Mouse (Mus musculus) hindbrain, postnatal 0 days (tissue): Measurements from ENCODE around the gene Ckap2. TPM values are rescaled to one million over a fixed set of nuclear protein-coding genes. Genes with fewer than 3 reads are reported as not detected.

Source experiments
- ATAC-seq: fragments of 200-750 bp; cut with Nextera tagmentation; 2 replicates; pipeline ENCODE4 v1.8.0; 2017; ENCODE audit warnings: mild to moderate bottlenecking, moderate TSS enrichment, moderate library complexity
- DNase-seq: peaks from one replicate; pipeline ENCODE4 v3.0.0-alpha.2; 2015; ENCODE audit warnings: low spot score
- H3K27ac ChIP-seq: fragments of 300-500 bp; sonication (generic); 2 replicates; pipeline ENCODE4 v1.5.1; 2014; ENCODE audit warnings: mild to moderate bottlenecking
- H3K27me3 ChIP-seq: fragments of 300-500 bp; sonication (generic); 2 replicates; pipeline ENCODE4 v1.6.1; 2014; ENCODE audit warnings: low read length, mixed read lengths; ENCODE audit not compliant: insufficient read depth
- H3K36me3 ChIP-seq: fragments of 300-500 bp; sonication (generic); 2 replicates; pipeline ENCODE4 v1.6.1; 2014; ENCODE audit warnings: low read length, mixed read lengths; ENCODE audit not compliant: insufficient read depth
- H3K4me1 ChIP-seq: fragments of 300-500 bp; sonication (generic); 2 replicates; pipeline ENCODE4 v1.6.1; 2014; ENCODE audit warnings: antibody characterized with exemption, low read length, mixed read lengths; ENCODE audit not compliant: insufficient read depth
- H3K4me2 ChIP-seq: fragments of 300-500 bp; sonication (generic); 2 replicates; pipeline ENCODE4 v1.6.1; 2014; ENCODE audit warnings: low read depth, mild to moderate bottlenecking, low read length, moderate library complexity, mixed read lengths
- H3K4me3 ChIP-seq: fragments of 300-500 bp; sonication (generic); 2 replicates; pipeline ENCODE4 v1.5.1; 2014; ENCODE audit warnings: low read length
- H3K9ac ChIP-seq: fragments of 300-500 bp; sonication (generic); replicated peaks from 2 replicates; pipeline ENCODE4 v1.6.1; 2014; ENCODE audit warnings: mild to moderate bottlenecking, low read length, moderate library complexity, mixed read lengths
- H3K9me3 ChIP-seq: fragments of 300-500 bp; sonication (generic); 2 replicates; pipeline ENCODE4 v1.6.1; 2016; ENCODE audit warnings: low read length, mixed read lengths
- CTCF ChIP-seq: IDR thresholded peaks from 2 replicates; pipeline ENCODE4 v1.5.1; 2016; ENCODE audit warnings: antibody characterized with exemption, control low read depth, low read depth
- WGBS: fragments of 180-500 bp; shearing (Covaris S2); extraction: QIAGEN DNeasy Blood & Tissue Kit; methylation state at CpG from one replicate; pipeline ENCODE4 v1.1.7; 2014; 5-methylcytosine and 5-hydroxymethylcytosine counted together
- polyA plus RNA-seq: library from polyadenylated mRNA; unstranded; fragments of >200 nt; fragmentation: Nextera tagmentation; extraction: Ambion mirVana; gene quantifications from 2 replicates; pipeline ENCODE4 v1.2.1, GENCODE M21; 2015
- total RNA-seq: library from RNA; depleted of rRNA; stranded (reverse); fragments of >200 nt; gene quantifications from 2 replicates; pipeline ENCODE4 v1.2.3, GENCODE M21; 2014

Gene Ckap2
- total and polyA plus RNA-seq, 2 experiments from 2014 or later: 11.4 to 12.5 TPM

DNA sequence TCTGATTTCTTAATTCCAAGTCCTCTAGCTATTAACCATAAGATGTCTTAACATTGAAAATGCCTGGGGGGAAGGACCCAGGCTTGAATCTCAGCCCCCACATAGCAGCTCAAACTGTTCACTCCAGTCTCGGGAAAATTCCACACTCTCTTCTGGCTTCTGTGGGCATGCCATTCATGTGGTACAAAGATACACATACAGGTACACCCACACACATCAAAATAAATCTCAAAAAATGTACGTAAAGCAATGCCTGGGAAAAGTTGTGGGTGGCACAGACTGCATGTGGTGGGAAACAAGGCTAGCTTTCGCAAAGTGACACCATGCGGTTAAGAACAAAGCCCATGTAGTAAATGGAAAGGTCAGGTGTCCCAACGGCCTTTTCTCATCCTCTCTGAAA, 16.5 kb downstream of the Ckap2 start:
- Histone ChIP-seq H3K9me3 (no peaks in the 10 kb centered on the region), H3K4me2 (no peak overlapping the region), H3K27ac (no peak overlapping the region), H3K4me3 (no peak overlapping the region), H3K4me1 (no peaks in the 10 kb centered on the region), H3K9ac (no peak overlapping the region), H3K36me3 (no peaks in the 10 kb centered on the region), H3K27me3 (no peaks in the 10 kb centered on the region)
- no peak for ATAC-seq
- 84% methylated on average over 5 of the region's 5 CpGs for WGBS
- no peak for DNase-seq
- no peak for TF ChIP-seq CTCF

DNA sequence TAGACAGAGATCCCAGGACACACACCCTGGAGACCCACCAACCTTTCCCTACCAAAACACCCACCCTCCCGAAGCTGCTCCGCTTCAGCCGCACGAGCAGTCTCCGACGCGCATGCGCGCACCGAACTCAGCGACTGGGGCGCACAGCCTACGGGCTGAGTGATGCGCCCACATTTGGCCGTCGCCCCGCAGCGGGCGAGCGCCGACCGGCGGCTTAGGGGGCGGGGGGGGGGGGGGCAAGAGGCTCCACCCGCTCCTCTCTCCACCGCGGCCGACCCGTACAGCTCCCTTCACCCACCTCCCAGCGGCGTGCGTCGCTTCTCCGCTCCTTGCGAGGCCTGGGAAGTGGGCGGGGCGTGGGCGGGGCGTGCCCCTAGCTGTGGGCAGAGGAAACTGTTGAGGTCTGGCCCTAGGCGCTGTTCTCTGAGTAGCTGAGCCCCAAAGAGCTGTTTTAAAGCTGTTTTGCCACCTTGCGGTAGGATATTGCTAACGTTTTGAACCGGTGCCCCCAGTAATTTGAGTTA, 19.5 kb downstream of the Ckap2 start, which contains the start of gene Nek3:
TSS of gene Nek3 (minus strand) at position 356 of the 524 bp plus-strand sequence.
- Histone ChIP-seq H3K9me3 (no peaks in the 10 kb centered on the region), H3K4me2 (peak within 1 kb of the TSS; percentile 65), H3K27ac (peak within 1 kb of the TSS; percentile 83), H3K4me3 (peak within 1 kb of the TSS; percentile 63), H3K27me3 (no peaks in the 10 kb centered on the region), H3K36me3 (no peaks in the 10 kb centered on the region), H3K9ac (peak within 1 kb of the TSS; percentile 68), H3K4me1 (no peaks in the 10 kb centered on the region)
- DNase-seq (peak; percentile 96), ATAC-seq (peak; percentile 99)
- peak; percentile 74 for TF ChIP-seq CTCF
- under 1% methylated on average over 41 of the region's 43 CpGs for WGBS

GRCm38 (mm10) chr8:22165251-22166079, 20.2 kb downstream of the Ckap2 start:
- TF ChIP-seq CTCF: no peak
- peak overlapping the region; percentile 83 for H3K27ac ChIP-seq
- ATAC-seq: peak; percentile 41
- no peaks in the 10 kb centered on the region for H3K36me3 ChIP-seq
- H3K4me3 ChIP-seq: peak overlapping the region; percentile 63
- no peaks in the 10 kb centered on the region for H3K9me3 ChIP-seq
- H3K4me1 ChIP-seq: no peaks in the 10 kb centered on the region
- no peak for DNase-seq
- peak overlapping the region; percentile 65 for H3K4me2 ChIP-seq
- 50% methylated on average over 10 of the region's 10 CpGs for WGBS
- H3K9ac ChIP-seq: peak overlapping the region; percentile 68
- no peaks in the 10 kb centered on the region for H3K27me3 ChIP-seq

DNA sequence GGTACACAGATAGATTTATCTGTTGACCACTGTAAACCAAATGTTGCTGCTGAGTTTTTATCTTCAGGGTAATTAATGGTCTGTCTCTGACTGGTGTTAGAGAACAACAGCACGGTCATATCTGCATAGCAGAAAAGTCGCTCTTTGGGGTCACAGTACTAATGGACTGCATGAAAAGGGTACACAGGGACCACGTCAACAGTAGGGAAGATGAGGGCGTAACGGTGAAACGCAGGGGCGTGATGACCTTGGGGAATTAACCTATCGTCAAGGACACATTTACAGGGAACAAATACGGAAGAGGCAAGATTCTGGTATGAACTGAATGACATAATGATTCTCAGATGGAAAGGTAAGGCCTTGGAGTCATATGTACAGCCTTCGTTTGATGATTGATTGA, 21.2 kb downstream of the Ckap2 start:
- no peak for DNase-seq
- TF ChIP-seq CTCF: no peak
- WGBS: 92% methylated on average over 10 of the region's 10 CpGs
- Histone ChIP-seq H3K9ac (no peak overlapping the region), H3K27ac (no peak overlapping the region), H3K4me2 (no peak overlapping the region), H3K9me3 (no peaks in the 10 kb centered on the region), H3K27me3 (no peaks in the 10 kb centered on the region), H3K4me1 (no peaks in the 10 kb centered on the region), H3K4me3 (no peak overlapping the region), H3K36me3 (0 out of 2 replicates have a peak, but pooled peaks cover 3% of the 10 kb centered on the region)
- ATAC-seq: no peak

DNA sequence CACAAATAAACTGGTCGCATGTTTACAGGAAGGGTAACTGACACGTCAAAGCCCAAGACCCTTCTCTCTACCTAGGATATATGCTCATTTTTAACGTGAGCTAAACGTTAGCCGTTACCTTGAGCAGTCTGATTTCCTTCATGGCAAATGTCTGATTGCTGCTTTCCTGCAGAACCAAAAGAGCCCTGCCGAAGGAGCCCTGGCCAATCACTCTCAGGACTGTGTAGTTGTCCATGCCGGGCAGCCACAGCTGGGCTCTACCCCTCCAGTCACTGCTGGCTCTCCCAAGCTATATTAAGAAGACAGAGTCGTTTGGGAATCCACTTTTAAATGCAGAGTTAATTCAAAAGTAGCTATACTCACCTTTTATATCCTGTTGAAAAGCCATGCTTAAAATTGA, 23.4 kb downstream of the Ckap2 start:
- TF ChIP-seq CTCF: no peak
- Histone ChIP-seq H3K4me3 (no peak overlapping the region), H3K36me3 (0 out of 2 replicates have a peak, but pooled peaks cover 3% of the 10 kb centered on the region), H3K4me2 (no peak overlapping the region), H3K9me3 (no peaks in the 10 kb centered on the region), H3K27me3 (no peaks in the 10 kb centered on the region), H3K27ac (no peak overlapping the region), H3K9ac (no peak overlapping the region), H3K4me1 (no peaks in the 10 kb centered on the region)
- no peak for DNase-seq
- WGBS: 92% methylated on average over 8 of the region's 8 CpGs
- ATAC-seq: no peak

GRCm38 (mm10) chr8:22150345-22150663, 35.3 kb downstream of the Ckap2 start:
- ATAC-seq (no peak), DNase-seq (no peak)
- H3K4me2 ChIP-seq: no peak overlapping the region
- WGBS: 55% methylated on average over 3 of the region's 3 CpGs
- H3K4me1 ChIP-seq: no peaks in the 10 kb centered on the region
- no peaks in the 10 kb centered on the region; the same call in 1 of the 2 replicates for H3K36me3 ChIP-seq
- no peak for TF ChIP-seq CTCF
- H3K9ac ChIP-seq: no peak overlapping the region
- no peak overlapping the region for H3K27ac ChIP-seq
- no peak overlapping the region for H3K4me3 ChIP-seq
- H3K9me3 ChIP-seq: no peaks in the 10 kb centered on the region
- H3K27me3 ChIP-seq: no peaks in the 10 kb centered on the region
